Mouse (Mus musculus): ENCODE data around the gene Gm20388.

DNA sequence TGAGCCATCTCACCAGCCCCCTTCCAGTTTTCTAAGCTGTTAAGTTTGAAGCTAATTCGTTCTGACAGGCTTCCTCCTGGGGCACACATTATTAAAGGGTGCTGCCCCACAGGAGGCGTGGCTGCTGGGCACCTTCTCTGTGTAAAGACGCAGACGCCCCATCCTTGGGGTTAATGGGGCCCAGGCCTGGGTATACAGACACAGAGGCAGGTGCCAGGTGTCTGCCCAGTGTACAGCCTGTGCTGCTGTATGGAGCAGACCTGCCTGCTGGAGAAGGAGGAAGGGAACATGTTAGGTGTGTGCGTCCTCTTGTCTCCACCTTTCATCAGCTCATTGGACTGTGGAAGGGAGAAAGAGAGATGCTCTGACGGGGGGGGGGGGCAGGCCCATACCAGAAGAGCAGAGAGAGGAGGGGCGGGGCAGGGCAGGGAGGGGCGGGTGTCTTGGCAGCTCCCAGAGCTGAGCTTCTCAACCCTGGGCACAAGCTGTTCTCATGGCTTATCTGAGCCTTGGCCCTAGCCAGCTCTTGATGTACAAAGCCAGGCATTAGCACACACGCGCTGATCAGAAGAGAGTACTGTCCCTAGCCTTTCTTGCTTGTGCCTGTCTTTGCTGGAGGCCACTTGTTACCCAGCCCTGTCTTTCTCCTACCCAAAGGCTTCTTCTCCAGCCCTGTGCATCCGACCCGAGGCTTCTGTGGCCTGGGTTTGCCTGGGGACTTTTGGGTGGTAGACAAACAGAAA lies 1951.3 kb downstream of the Gm20388 start:
- TF ChIP-seq CTCF (IDR thresholded peaks at IDR 0.05; ENCODE audit: low read depth, low read length) (no peak), EP300 (IDR thresholded peaks at IDR 0.05; ENCODE audit: insufficient read depth, low read depth, low read length) (no peak)

Data from ES-Bruce4 (cell line).